Mouse (Mus musculus) testis, adult 2 months (tissue): Measurements from ENCODE around the gene Sema4d. TPM values are rescaled to one million over a fixed set of nuclear protein-coding genes. Genes with fewer than 3 reads are reported as not detected.

Experiments used
- H3K27ac ChIP-seq: fragments of 200-500 bp; 2 replicates; pipeline ENCODE4 v1.5.1; 2012; ENCODE audit warnings: low read depth, low read length; ENCODE audit not compliant: control insufficient read depth, insufficient read depth
- H3K27me3 ChIP-seq: fragments of 200-500 bp; 2 replicates; pipeline ENCODE4 v1.6.1; 2012; ENCODE audit warnings: mild to moderate bottlenecking, low read length, moderate library complexity; ENCODE audit not compliant: control insufficient read depth, insufficient read depth
- H3K36me3 ChIP-seq: fragments of 200-500 bp; 2 replicates; pipeline ENCODE4 v1.6.1; 2012; ENCODE audit warnings: mild to moderate bottlenecking, low read length; ENCODE audit not compliant: control insufficient read depth, insufficient read depth
- H3K4me1 ChIP-seq: fragments of 200-500 bp; 2 replicates; pipeline ENCODE4 v1.6.1; 2012; ENCODE audit warnings: low read length; ENCODE audit not compliant: control insufficient read depth, insufficient read depth
- H3K4me3 ChIP-seq: fragments of 200-500 bp; 2 replicates; pipeline ENCODE4 v1.5.1; 2012; ENCODE audit warnings: low read depth, mild to moderate bottlenecking, low read length, moderate library complexity, mixed read lengths; ENCODE audit not compliant: control insufficient read depth
- CTCF ChIP-seq: fragments of 200-500 bp; IDR thresholded peaks from 2 replicates; pipeline ENCODE4 v1.5.1; 2012; ENCODE audit warnings: low read depth, mild to moderate bottlenecking, inconsistent platforms, low read length, moderate library complexity; ENCODE audit not compliant: control insufficient read depth, insufficient read depth, insufficient replicate concordance
- POLR2A ChIP-seq: fragments of 200-500 bp; IDR thresholded peaks from 2 replicates; pipeline ENCODE4 v1.6.1; 2012; ENCODE audit warnings: low read depth, mild to moderate bottlenecking, inconsistent platforms, low read length, moderate library complexity; ENCODE audit not compliant: control insufficient read depth
- polyA plus RNA-seq: library from polyadenylated mRNA; depleted of rRNA; stranded (reverse); fragments of >200 nt; gene quantifications from 2 replicates; pipeline ENCODE4 v1.2.3, GENCODE M21; 2012

Gene Sema4d
- polyA plus RNA-seq, 1 experiment, result 1.4 TPM

DNA sequence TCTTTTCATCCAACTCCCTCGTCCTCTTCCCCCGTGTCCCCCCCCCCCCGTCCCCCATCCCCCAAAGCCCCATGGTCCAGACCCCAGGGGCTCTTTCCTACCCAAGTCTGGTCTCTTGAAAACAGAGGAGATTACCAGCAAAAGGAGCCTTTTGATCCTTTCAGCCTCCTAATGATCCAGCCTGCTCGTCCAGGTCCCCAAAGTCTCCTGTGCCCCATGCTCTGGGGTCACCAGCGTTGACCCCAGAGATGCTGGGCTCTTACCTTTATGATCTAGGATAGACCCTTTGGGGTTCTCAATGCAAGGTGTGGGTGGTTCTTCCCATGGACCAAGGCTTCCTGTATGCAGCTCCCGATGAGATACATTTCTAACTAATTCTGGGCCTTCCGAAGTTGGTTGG lies 401 bp upstream of the Sema4d start:
- H3K27me3 ChIP-seq, result no peaks in the 10 kb centered on the region
- H3K4me1 ChIP-seq, result peaks cover 13% of the 10 kb centered on the region
- no peak overlapping the region for H3K27ac ChIP-seq

GRCm38 (mm10) chr13:51792729-51793424 lies 670 bp downstream of the Sema4d start:
- no peaks in the 10 kb centered on the region for H3K27me3 ChIP-seq
- peaks cover 13% of the 10 kb centered on the region for H3K4me1 ChIP-seq
- no peak for TF ChIP-seq CTCF
- no peak for TF ChIP-seq POLR2A
- H3K36me3 ChIP-seq, result no peaks in the 10 kb centered on the region
- H3K4me3 ChIP-seq, result peak overlapping the region; percentile 79
- no peak overlapping the region for H3K27ac ChIP-seq

More for the DNA sequence above, 401 bp upstream of the Sema4d start:
- TF ChIP-seq CTCF (no peak), POLR2A (no peak)
- no peaks in the 10 kb centered on the region for H3K36me3 ChIP-seq
- H3K4me3 ChIP-seq, result no peak overlapping the region

DNA sequence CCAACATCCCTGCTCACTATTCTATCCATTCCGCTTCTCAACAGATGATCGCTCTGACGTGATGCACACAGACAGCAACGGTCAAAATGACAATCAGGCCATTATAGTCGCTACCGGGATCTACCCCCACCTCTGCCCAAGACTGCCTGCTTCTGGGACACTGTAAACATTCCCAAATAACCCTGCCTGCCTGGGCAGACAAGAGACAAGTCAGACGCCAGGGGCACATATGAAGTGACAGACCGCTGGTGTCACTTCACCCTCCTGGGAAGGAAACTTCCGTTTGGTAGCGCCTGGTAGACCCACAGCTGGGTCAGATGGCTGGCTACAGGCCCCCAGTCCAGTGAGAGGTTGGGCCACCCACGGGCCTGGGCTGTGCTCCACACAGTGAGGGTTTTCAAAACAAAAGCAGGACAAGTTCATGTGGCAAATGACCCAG lies 1.4 kb downstream of the Sema4d start:
- Histone ChIP-seq H3K4me3 (no peak overlapping the region), H3K4me1 (peaks cover 13% of the 10 kb centered on the region), H3K36me3 (no peaks in the 10 kb centered on the region), H3K27ac (no peak overlapping the region), H3K27me3 (no peaks in the 10 kb centered on the region)
- no peak for TF ChIP-seq POLR2A
- no peak for TF ChIP-seq CTCF

DNA sequence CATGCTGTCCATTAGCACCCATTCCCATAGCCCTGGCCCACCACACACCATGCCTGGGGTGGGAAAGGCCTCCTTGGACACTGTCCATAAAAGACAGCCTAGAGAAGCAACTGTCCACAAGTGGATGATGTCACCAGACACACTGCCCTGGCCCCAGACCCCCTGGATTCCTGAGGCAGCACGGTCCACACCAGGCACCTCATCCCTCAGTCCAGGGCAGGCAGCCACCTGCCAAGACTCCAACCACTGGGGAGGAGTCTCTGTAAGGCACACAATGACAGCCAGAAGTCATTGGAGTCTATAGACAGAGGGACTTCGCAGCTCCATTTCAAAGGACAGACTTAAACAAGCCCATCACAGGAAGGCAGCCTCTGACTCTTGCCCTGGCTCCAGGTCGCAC lies 1.9 kb downstream of the Sema4d start:
- Histone ChIP-seq H3K4me3 (no peak overlapping the region), H3K27ac (no peak overlapping the region), H3K27me3 (no peaks in the 10 kb centered on the region), H3K36me3 (no peaks in the 10 kb centered on the region), H3K4me1 (peaks cover 13% of the 10 kb centered on the region)
- TF ChIP-seq CTCF (no peak), POLR2A (no peak)

DNA sequence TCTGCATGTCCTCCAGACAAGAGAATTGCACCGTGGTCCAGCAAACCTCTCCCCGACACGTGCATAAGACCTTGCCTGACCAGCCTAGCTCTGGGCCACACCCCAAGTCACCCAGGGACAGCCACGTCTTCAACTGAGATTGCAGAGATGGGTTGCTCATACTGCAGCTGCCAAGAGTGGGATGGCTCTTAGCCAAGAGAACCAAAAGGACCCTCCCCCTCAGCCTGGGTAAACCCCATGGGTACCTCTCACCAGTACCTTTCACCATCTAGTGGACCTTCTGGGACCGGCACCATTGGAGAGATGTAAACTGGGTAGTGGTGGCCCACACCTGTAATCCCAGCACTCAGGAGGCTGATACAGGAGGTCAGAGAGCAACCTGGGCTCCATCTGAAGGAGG lies 2.8 kb downstream of the Sema4d start:
- Histone ChIP-seq H3K36me3 (no peaks in the 10 kb centered on the region), H3K27me3 (no peaks in the 10 kb centered on the region), H3K27ac (no peak overlapping the region), H3K4me3 (no peak overlapping the region), H3K4me1 (peaks cover 13% of the 10 kb centered on the region)
- TF ChIP-seq CTCF (no peak), POLR2A (no peak)

DNA sequence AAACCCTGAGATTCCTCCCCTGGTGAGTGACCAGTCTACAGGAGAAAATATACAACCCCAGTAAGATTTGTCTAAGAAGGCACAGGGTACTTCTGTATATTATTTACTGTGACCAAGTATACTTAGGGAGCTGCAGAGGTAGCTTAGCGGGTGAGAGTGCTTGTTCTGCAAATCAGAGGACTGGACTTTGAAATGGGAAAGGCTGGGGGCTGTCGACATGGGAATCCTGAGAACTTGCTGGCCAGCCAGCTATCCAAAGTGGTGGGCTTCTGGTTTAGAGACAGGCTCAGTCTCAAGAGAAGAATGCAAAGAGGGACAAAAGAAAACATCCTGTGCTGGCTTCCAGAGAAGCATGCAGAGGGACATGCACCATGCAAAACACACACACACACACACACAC lies 5.7 kb downstream of the Sema4d start:
- TF ChIP-seq CTCF (no peak), POLR2A (no peak)
- H3K4me1 ChIP-seq, result peaks cover 7% of the 10 kb centered on the region
- no peak overlapping the region for H3K4me3 ChIP-seq
- no peaks in the 10 kb centered on the region for H3K27me3 ChIP-seq
- no peaks in the 10 kb centered on the region for H3K36me3 ChIP-seq
- no peak overlapping the region for H3K27ac ChIP-seq

DNA sequence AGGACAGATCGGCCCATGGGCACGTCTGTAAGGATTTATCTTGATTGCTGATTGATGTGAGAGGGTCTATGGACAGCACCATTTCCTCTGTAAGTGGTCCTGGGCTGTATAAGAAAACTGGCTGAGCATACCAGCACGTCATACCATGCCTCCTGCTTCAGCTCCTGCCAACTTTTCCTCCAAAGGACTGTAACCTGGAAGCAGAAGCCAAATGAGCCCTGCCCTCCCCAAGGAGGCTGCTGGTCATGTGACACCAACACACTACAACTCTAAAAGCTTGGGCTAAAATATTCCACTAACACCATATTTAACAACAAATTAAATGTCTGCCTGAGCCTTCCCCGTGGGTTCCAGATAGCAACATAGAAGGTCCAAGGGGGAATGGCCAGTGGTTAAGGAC lies 6.9 kb downstream of the Sema4d start:
- TF ChIP-seq CTCF, result no peak
- TF ChIP-seq POLR2A, result no peak
- H3K36me3 ChIP-seq, result no peaks in the 10 kb centered on the region
- H3K27me3 ChIP-seq, result no peaks in the 10 kb centered on the region
- H3K4me3 ChIP-seq, result no peak overlapping the region
- H3K27ac ChIP-seq, result no peak overlapping the region
- H3K4me1 ChIP-seq, result no peaks in the 10 kb centered on the region; the same call in 1 of the 2 replicates

DNA sequence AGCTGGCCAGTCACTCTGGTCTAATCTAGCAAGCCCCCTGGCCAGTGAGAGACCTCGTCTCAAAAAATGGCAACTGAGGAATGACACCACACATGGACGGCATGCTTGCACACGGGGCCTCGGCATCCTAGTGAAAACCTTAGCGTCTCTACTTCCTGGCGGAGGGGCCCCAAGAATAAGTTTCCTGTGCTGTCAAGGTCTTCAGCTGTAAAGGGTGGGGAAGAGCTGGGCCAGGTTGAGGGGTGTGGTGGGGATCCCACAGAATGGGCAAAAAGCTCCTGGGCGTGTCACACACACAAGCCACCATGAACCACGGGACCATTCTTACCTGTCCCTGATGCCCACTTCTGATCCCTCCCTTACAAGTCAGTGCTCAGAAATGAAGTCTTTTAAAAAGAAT lies 9.1 kb downstream of the Sema4d start:
- no peaks in the 10 kb centered on the region for H3K36me3 ChIP-seq
- H3K4me3 ChIP-seq, result no peak overlapping the region
- no peaks in the 10 kb centered on the region; the same call in 1 of the 2 replicates for H3K4me1 ChIP-seq
- H3K27ac ChIP-seq, result no peak overlapping the region
- no peaks in the 10 kb centered on the region for H3K27me3 ChIP-seq
- TF ChIP-seq CTCF, result no peak
- no peak for TF ChIP-seq POLR2A
